Mouse (Mus musculus): ENCODE data around the gene Cog5. TPM values are rescaled to one million over a fixed set of nuclear protein-coding genes. Genes with fewer than 3 reads are reported as not detected.

The Cog5 gene
- total RNA-seq, 2 experiments from 2014 or later = 6.1 to 17.7 TPM

DNA sequence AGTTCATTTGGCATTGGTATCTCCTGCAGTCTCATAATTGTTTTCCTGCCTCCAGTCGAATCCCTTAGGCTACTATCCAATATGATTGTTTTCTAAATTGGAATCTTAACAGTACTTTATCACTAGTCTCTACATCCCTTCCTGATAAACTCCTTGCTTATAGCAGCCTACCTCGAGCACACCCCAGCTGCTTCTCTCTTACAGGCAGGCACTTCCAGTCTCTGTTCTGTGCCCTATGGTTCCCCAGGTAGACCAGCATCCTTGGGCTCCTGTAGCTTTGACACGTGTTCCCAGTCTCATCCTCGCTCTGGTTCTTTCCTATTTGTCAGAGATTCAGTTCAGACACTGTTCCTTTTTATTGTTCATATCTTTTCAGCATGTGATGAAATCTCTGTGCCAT is 229.7 kb downstream of the Cog5 start:
- no peak for ATAC-seq (replicated peaks; ENCODE audit: low FRiP score, poor library complexity, severe bottlenecking)

DNA sequence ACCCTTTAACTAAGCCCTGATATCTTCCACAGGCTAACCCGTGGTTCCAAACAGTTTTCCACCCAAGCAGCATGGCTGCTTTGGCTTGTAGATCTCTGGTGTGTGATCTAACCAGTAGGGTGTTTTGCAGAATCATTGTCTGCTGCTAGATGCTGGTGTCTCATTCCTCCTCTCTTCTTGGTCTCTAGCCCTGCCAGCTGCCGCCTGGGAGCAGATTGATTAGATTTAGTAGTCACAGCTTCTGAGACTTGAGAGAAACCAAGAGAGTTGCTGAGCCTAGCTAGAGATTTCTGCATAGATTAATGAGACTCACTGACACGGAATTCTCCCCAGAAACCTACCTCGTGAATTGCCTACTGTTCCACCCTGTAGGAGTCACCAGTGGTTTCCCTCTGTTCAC is 230.4 kb downstream of the Cog5 start:
- no peak for ATAC-seq (replicated peaks; ENCODE audit: low FRiP score, poor library complexity, severe bottlenecking)

DNA sequence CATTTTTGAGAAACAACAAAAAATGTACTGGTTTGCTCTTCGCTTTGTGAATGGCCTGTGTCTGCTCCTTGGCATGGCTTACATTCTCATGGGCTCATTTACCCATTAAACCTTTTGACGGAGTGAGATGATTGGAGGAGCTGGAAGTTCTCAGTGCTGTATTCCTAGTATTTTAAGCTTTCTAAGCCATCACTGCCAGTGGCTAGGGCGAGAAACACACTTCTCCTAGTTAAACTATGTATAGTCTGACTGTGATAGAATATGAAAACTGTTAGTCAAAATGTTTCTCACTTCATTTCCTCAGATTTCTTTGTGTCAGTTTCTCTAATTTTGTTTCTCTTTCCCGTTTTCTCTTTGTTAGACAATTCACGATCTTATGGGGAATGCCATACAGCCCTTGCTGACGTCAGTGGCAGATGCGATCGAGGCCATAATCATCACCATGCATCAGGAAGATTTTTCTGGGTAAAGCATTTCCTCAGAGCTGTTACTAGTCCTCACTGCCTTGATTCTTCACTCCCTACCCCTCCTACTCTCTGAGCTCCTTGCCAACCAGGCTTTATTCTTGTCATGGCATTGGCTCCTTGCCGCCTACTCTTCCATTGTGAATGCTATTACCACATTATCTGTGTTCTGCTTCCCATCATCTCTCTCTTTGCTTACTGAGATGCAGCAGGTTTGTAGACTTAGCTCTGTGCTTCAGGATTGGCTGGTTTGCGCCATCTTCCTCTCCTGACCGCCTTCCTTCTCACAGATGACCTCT is 231.4 kb downstream of the Cog5 start:
- no peak for ATAC-seq (replicated peaks; ENCODE audit: low FRiP score, poor library complexity, severe bottlenecking)

DNA sequence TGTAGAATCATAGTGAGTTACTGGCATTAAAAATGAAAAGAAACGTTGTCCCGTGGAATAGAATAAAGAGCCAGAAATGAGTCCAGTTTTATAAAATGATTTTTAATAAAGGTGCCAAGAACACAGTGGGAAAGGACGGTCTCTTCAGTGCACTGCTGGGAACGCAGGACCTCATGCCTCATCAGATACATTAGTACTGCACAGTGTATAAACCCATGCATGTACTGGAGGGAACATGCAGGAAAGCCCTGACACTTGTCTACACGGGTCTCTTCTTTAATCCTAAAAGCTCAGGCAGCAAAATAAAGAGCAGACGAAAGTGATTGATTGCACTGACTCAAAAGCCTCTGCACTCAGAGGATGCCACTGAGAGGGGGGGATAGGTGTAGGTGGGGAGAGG is 236.0 kb downstream of the Cog5 start:
- ATAC-seq (replicated peaks; ENCODE audit: low FRiP score, poor library complexity, severe bottlenecking) = no peak

DNA sequence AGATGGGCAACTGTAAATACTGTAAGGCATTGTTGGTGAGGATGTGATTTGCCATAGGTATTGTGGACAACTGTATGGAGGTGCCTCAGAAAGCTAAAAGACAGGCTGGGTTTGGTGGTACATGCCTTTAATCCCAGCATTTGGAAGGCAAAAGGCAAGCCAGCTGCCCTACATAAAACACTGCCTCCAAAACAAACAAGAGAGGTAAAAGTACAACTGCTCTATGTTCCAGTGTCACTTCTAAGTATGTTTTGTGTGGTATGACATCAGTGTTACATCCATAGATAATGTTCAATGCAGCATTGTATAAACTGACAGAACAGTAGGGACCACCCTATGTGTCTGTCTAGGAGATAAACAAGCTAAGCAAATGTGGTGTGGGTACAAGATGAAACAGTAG is 237.4 kb downstream of the Cog5 start:
- ATAC-seq (replicated peaks; ENCODE audit: low FRiP score, poor library complexity, severe bottlenecking) = no peak

DNA sequence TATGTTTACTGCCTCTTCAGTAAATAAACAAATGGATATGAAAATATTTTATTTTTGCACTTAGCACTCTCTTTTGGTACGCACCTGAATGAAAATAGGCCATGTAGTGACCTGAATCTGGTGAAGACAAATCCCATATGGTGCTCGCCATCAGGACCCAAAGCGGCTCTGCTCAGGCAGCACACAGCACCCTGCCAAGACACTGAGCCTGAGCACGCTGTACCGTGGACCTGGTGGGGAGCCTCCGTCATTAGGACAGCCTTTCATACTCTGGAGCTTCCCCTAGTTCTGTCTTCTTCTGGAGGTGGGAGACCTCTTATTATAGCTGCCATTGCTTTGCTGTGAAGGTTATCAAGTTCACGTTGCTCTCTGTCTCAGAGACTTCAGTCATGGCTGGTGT is 238.1 kb downstream of the Cog5 start:
- ATAC-seq (replicated peaks; ENCODE audit: low FRiP score, poor library complexity, severe bottlenecking) = no peak

DNA sequence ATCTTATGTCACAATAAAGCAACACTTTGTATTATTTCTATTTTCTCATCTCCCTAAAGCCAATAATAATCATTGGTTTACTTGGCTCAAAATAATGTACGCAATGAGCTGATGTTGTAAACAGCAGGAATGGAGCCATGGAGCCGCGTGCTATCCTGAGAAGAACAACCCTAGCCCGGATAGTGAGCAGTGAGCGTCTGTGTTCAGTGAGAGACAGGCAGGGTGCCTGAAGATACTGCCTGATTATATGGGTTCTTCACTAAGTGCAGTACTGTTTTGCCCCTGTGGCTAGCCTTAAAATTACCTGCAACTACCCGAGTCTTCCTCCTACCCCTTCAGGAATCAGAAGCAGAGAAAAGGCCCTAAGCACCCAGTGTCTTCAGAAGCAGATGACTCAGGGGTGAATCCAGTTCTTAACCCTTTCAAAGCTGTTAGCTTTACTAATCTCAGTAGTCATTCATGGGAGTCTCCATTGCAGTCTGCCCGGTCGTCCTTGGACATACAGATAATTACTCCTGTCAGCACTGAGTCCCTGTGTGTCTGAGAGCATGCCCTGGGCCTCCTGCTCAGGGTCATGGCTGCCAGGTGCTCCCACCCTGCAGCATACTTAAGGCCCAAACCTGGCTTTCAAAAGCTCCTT is 240.5 kb downstream of the Cog5 start:
- ATAC-seq (replicated peaks; ENCODE audit: low FRiP score, poor library complexity, severe bottlenecking) = no peak

DNA sequence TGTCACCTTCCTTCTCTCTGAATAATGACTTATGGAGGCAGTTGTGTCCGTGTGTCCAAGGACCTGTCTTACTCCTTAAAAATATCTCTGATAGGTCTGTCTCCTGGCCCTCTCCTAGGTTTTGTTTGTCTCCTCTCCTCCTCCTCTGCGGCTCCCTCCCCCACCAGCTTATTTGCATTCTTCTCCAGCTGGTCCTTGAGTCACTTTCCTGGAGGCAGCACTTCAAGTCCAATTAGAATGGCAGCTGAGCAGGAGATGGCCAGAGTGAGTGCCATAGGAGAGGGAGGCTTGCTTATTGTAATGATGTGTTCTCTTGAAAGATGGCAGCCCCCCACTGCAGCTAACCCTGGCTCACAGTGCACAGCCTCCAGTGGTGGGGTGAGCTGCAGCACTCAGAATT is 241.2 kb downstream of the Cog5 start:
- no peak for ATAC-seq (replicated peaks; ENCODE audit: low FRiP score, poor library complexity, severe bottlenecking)

DNA sequence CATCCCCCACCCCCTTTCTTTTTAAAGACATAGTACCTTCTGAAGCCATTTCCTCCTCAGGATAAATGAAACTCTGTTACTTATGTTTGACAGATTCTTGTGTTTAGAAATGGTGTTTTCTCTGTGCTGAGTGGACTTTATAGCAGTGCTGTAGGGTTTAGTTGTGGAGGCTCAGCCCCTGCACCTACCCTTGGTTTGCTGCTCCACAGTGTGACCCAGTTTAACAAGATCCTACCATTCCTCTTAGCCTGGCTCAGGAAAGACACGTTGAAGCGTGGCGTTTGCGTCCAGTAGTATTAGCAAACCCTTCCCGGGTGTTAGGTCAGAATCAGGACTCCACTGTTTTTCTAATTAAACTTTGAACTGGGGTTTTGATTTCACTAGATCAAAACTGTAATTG is 241.6 kb downstream of the Cog5 start:
- ATAC-seq (replicated peaks; ENCODE audit: low FRiP score, poor library complexity, severe bottlenecking) = no peak

DNA sequence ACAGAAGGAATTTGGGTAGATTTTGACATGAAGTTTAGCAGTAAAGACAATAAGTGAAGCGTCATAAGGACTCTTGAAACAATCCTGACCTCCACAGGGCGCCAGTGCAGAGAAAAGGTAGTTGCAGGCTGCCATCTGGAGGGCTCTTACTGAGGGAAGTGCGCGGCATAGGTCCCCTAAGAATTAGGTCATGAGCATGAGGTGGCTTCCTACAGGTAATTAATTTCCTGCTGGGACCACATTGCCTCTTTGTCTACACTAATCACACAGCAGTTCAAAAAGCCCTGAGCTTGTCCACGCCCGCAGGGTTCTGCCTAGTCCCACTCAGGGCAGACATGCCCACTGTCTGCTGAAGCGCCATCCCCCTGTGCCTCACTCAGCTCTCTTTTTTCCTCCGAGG is 242.3 kb downstream of the Cog5 start:
- ATAC-seq (replicated peaks; ENCODE audit: low FRiP score, poor library complexity, severe bottlenecking) = no peak

DNA sequence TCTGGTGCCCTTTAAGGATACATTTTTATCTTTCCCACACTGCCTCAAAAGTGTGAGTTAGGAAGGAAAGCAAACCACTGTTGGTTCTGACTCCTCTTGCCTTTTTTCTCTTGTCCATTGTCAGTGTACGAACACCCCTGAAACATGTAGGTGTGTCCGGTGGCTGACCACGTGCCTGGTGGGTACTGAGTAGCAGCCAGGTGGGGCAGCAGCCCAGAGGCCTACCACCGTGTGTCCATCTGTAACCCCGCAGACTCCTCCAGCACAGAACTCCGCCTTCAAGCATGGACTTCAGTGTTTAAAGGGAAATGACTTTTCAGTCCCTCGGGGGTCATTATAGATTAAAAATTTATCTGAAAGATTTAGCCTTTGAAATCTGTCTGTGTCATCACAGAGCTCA is 242.8 kb downstream of the Cog5 start:
- no peak for ATAC-seq (replicated peaks; ENCODE audit: low FRiP score, poor library complexity, severe bottlenecking)

DNA sequence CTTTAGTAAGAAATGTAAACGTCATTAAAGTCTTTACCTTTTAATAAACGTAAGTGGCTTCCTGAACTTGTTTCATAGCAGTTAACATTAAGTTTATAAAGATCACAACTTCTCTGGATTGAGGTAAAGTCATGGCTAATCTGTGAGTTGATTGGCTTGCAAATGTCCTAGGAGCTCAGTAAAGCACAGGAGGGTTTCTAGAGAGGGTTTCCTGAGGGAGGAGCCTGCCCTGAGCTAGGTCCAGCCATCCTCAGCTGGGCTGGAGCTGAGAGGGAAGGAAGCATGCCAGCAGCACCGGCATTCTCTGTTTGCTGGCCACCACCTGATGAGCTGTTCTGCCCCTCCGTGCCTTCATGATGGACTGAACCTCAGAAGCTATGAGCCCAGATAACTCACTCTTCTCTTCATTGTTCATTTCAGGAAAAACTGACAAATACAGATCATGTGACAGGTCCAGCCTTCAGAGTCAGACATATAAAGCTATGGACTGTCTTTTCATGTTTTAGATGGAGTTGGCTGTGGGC is 245.8 kb downstream of the Cog5 start:
- no peak for ATAC-seq (replicated peaks; ENCODE audit: low FRiP score, poor library complexity, severe bottlenecking)

DNA sequence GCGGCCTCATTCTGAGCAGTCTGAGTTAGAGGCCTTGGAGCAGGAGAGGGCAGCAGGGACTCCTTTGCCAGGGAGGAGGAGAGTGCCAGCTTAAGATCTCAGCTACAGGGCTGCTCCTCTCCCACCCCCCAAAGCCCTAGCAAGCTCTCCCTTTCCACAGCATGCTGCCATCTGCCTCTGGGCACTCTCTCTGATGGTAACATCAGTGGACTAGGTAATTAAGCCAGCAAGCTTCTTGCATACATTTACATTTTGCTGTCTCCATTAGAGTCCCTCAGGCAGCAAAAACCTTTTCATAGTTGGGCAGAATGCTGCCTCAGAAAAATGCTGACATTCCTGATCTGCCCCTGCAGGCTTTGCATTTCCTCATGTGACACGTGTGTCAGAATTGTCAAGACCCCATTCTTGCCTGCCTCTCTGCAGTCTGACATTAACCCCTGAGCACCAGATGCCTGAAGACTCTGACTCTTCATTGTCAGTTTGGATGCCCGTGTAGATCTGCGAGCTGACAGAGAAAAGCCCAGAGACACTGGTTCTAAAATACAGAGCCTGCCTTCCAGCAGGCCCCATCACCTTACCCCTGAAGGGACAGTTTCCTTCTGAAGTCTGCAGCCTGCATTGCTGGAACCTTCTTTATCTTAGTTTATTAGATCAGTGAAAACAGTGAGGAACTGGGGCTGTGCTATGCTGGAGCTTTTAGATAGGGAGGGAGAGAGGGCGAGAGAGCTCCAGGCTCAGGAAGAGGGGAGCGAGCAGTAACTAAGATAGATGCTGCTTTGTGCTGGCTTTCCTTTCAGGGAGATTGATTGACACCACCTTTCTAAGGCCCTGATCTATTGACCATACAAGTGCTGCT is 251.3 kb downstream of the Cog5 start:
- no peak for ATAC-seq (replicated peaks; ENCODE audit: low FRiP score, poor library complexity, severe bottlenecking)

DNA sequence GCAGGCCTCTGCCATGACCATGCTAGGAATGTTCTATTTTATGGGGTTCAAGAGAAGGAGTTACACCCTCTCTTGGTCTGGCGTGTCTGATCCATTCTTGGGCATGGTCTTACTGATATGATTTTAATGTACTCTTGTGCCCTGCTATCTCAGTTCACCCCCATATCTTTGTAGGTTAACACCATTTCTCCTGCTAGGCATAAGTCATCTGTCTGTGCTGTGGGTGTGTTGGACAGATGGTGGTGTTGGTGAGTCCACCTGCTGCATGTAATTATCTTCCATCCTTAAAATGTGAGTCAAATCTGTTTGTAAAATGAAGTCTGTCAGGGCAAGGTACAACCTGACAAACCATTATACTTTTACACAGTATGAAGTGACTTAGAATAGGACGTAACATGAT is 252.8 kb downstream of the Cog5 start:
- ATAC-seq (replicated peaks; ENCODE audit: low FRiP score, poor library complexity, severe bottlenecking) = 0 out of 2 replicates have a peak, but pooled peaks have one; percentile 19

DNA sequence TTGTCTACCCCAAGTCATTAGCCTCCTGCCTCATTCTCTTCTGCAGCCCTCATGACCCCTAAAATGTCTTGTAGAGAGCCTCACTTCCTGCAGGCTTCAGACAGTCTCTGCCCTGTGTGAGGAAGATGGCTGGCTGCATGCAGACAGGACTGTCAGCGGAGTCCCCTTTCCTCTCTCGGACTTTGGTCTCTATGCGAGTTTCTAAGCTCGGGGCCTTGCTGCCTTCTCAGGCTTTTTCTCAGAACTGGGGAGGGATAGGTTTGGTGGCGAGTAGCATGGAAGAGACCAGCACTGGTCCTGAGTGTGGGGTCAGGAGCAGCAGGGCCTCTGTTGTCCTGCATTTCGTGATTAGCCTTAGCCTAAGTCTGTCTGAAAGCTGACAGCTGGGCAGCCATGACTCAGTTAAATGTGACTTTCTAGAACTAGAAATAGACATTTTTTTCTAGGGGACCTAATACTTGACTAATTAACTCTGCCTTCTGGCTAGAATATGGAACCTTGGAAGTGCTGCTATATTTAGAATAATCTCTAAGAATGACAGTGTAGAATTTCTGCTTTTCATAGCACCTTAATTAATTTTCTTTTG is 258.4 kb downstream of the Cog5 start:
- no peak for ATAC-seq (replicated peaks; ENCODE audit: low FRiP score, poor library complexity, severe bottlenecking)

DNA sequence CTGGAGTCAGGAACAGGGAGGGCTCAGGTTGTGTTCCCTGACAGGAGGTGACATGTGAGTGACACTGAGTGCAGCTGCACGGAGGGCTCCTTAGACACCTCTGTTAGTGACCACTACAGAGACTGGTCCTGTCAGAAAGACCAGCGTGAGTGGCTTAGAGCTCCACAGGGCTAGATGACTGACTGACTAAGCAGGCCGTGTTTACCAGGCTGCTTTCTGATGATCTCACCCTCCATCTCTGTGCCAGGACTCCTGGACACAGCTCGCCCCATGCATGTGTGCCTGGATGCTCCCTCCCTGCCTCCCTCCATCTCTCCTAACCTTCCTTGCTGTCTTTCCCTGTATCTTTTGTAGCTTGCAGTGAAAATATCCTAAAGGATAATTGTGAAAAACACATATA is 258.9 kb downstream of the Cog5 start:
- no peak for ATAC-seq (replicated peaks; ENCODE audit: low FRiP score, poor library complexity, severe bottlenecking)

DNA sequence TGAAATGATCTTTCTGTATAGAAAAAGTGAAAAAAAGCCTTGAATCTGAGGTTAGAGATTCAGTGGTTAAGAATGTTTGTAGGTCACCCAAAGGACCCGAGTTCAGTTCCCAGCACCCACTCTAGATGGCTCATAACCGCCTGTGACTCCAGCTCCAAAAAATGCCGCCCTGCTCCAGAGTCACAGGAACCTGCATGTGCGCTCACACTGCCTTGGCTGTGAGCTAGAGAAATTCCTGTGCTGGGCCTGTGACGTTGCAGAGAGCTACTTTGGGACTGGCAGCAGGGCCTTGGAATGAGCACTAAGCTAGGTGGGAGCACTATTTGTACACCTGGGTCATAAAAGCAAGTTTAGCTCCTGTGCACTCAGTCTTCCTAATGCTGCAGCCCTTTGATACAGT is 262.0 kb downstream of the Cog5 start:
- ATAC-seq (replicated peaks; ENCODE audit: low FRiP score, poor library complexity, severe bottlenecking) = no peak

DNA sequence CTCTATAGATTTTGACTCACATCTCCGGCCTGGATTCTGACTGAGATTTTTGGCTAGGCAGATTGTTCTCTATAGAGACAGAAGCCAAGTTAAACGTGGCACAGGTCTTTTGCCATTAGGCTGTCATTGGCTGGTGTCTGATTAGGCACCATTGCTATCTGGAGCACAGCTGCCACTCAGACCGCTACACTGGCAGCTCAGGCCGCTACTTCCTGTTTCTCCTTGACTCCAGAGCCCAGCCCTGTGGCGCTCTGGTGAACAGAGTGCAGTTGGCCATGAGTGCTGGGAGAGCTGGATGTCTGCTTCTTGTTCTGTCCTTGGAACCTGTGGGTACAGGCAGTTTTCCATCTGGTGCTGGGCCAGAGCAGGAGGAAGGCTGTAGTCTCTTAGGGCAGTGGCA is 262.6 kb downstream of the Cog5 start:
- ATAC-seq (replicated peaks; ENCODE audit: low FRiP score, poor library complexity, severe bottlenecking) = peak; percentile 58; the same call in 1 of the 2 replicates

DNA sequence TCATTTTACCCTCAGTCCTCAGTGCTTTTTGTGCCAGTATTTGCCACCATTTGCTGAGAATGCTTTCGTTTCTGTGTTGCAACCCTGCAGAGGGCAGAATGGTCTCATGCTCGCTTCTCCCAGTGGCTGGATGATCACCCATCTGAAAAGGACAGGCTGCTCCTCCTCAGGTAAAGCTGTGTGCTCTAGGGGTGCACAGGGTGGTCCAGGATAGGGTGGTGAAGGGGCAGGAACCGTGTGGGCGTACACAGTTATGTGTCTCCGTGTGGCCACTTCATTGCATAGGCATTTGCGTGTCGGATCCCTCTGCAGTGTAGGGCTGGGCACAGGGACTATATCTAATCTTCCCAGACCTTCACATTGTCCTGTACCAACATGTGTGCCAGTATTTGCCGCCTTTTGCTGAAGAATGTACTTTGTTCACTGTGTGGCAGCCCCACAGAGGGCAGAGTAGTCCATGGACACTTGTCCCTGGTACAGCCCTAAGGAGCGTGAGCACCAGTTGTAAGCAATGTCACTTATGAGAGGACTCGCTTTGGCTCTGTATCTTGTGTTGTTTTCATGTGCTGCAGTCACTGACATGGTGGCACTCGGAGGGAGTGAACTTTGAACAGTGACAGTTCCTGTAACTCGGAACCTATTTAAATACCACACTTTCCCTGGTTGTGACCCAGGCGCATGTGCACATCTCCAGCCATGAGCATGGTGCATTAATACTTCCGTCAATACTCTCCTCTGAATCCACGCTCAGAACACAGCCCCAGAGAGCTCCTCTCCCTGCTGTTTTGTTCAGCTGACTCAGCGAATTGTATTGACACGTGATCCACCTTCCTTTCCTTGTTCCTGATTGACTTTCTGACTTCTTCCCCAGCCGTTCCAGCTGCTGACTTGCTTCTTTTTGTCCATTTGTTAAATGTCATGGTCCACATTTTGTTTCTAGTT is 266.1 kb downstream of the Cog5 start:
- ATAC-seq (replicated peaks; ENCODE audit: low FRiP score, poor library complexity, severe bottlenecking) = peak; percentile 34; the same call in 1 of the 2 replicates
